11 mouse cellular contexts compared by ENCODE assay signal in the genomic region with DNA sequence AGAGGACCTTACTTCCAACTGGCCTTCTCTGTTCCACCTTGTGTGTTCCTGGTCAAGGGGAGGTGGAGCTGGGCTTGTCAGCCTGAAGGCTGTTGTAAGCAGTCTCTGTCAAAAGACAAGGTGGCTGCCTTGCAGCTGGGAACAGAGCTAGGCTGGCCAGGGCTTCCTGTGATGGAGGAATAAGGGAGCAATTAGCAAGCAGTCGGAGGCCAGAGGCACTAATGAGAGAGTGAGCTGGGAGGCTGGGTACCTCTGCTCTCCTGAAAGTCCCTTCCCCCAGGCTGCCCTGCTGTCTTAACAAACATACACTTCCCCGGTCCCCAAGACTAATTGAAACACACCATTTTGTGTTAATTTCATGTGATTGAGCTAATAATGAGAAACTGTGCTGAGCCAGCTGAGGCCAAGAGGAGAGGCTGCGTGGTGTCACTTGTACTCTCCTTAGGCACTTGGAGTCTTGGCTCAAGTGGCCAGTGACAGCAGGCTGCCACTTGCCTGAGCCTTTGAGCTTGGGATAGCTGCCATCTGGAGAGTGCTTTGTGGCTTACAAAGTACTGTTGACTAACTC.
DNase-seq lines count a peak whose midpoint lies in the region; ATAC-seq and TF ChIP-seq lines count a peak whose summit lies in the region.
"Had no signal": no experiment of that assay in that cellular context is flagged by ENCODE, and none has a peak within 500 bp of the region (broad histone marks: within the 10 kb centered on the region; RNA-seq: fewer than 3 reads in every experiment).

No protein-coding gene starts in this region.

- H3K36me3 ChIP-seq in lung, postnatal 0 days (ENCODE audit: insufficient read depth, low read length): no peaks in the 10 kb centered on the region
- no peaks in the 10 kb centered on the region for H3K36me3 ChIP-seq in hindbrain, embryonic 13.5 days

- H3K4me1 ChIP-seq in lung, postnatal 0 days (ENCODE audit: insufficient read depth, low read depth, low read length): no peaks in the 10 kb centered on the region; the same call in 1 of the 2 replicates
- H3K4me1 ChIP-seq in lung, adult 2 months (ENCODE audit: control insufficient read depth, insufficient read depth, low read length): no peaks in the 10 kb centered on the region
- H3K4me1 ChIP-seq in hindbrain, embryonic 13.5 days (replicated peaks): peaks cover 10% of the 10 kb centered on the region

- no peaks in the 10 kb centered on the region for H3K27me3 ChIP-seq in lung, postnatal 0 days (replicated peaks; ENCODE audit: insufficient read depth, low read length)
- no peaks in the 10 kb centered on the region for H3K27me3 ChIP-seq in hindbrain, embryonic 13.5 days

- no peak for TF ChIP-seq CTCF in lung, postnatal 0 days (IDR thresholded peaks at IDR 0.05)
- TF ChIP-seq CTCF in lung, adult 2 months (IDR thresholded peaks at IDR 0.05; ENCODE audit: insufficient read depth, low read length): no peak

- WGBS in lung, postnatal 0 days: 30% methylated on average over 3 of the region's 3 CpGs
- 46% methylated on average over 3 of the region's 3 CpGs for whole genome bisulfite sequencing in lung, adult 2 months
- WGBS in hindbrain, embryonic 13.5 days: 14% methylated on average over 3 of the region's 3 CpGs

- H3K9ac ChIP-seq in lung, postnatal 0 days (replicated peaks; ENCODE audit: low read depth): no peak overlapping the region
- H3K9ac ChIP-seq in hindbrain, embryonic 13.5 days: no peak overlapping the region
- H3K9ac ChIP-seq: liver, embryonic 14.5 days had no signal

- no peak for TF ChIP-seq EP300 in lung, postnatal 0 days (IDR thresholded peaks at IDR 0.05)

- H3K4me3 ChIP-seq in lung, postnatal 0 days (ENCODE audit: low read depth, low read length): no peak overlapping the region
- H3K4me3 ChIP-seq in lung, adult 2 months (replicated peaks; ENCODE audit: extremely low read depth, low read depth, low read length): no peak overlapping the region
- H3K4me3 ChIP-seq in hindbrain, embryonic 13.5 days: no peak overlapping the region

- no peak overlapping the region for H3K27ac ChIP-seq in lung, postnatal 0 days (ENCODE audit: low read length)
- H3K27ac ChIP-seq in hindbrain, embryonic 13.5 days: no peak overlapping the region; the same call in 1 of the 2 replicates
- H3K27ac ChIP-seq: liver, embryonic 14.5 days had no signal

- DNase-seq in lung, postnatal 0 days (ENCODE audit: low spot score): no peak
- no peak for DNase-seq in lung, adult 2 months
- peak; percentile 49 for DNase-seq in embryo, embryonic 11 days
- peak; percentile 69 for DNase-seq in retina, embryonic 14.5 days (ENCODE audit: low spot score)
- no peak for DNase-seq in spleen, adult 18-20 months
- no peak for DNase-seq in thymus, postnatal 10 days (ENCODE audit: low spot score in 2 of 2)
- DNase-seq in adrenal gland, postnatal 25 days: no peak
- DNase-seq: gastrocnemius, postnatal 25 days; kidney, adult 11 months had no signal

- H3K4me2 ChIP-seq in lung, postnatal 0 days (replicated peaks; ENCODE audit: low read depth, low read length): no peak overlapping the region
- no peak overlapping the region for H3K4me2 ChIP-seq in hindbrain, embryonic 13.5 days

- no peaks in the 10 kb centered on the region for H3K9me3 ChIP-seq in lung, postnatal 0 days (ENCODE audit: low read length)
- H3K9me3 ChIP-seq in hindbrain, embryonic 13.5 days: no peaks in the 10 kb centered on the region

- no peak for TF ChIP-seq POLR2A in lung, adult 2 months (IDR thresholded peaks at IDR 0.05; ENCODE audit: borderline replicate concordance, extremely low read depth, low read depth, low read length)

- ATAC-seq in lung, postnatal 0 days: peak; percentile 58
- ATAC-seq in hindbrain, embryonic 13.5 days (ENCODE audit: low FRiP score): peak; percentile 77

Comparison
In these comparisons a context has a peak if more than half of its experiments do, and no peak if none do; other contexts are left out.
1. DNase-seq: peak in embryo, embryonic 11 days (single experiment) and retina, embryonic 14.5 days (single experiment); none in lung, postnatal 0 days (single experiment), lung, adult 2 months (single experiment), spleen, adult 18-20 months (0 of 2), thymus, postnatal 10 days (0 of 2) and adrenal gland, postnatal 25 days (single experiment).